Mouse (Mus musculus) hindbrain, embryonic 10.5 days (tissue): ENCODE results near the gene Gm10518. TPM values are rescaled to one million over a fixed set of nuclear protein-coding genes. Genes with fewer than 3 reads are reported as not detected.
A peak's percentile ranks its signal among the peaks of the same experiment; 100 is the strongest.

Source experiments
- DNase-seq: peaks from one replicate; pipeline ENCODE4 v3.0.0-alpha.2; 2017; ENCODE audit warnings: low spot score
- H3K27ac ChIP-seq: fragments of 300-500 bp; sonication (generic); 2 replicates; pipeline ENCODE4 v1.5.1; 2016; ENCODE audit warnings: mild to moderate bottlenecking, moderate library complexity
- H3K27me3 ChIP-seq: fragments of 300-500 bp; sonication (generic); 2 replicates; pipeline ENCODE4 v1.6.1; 2016; ENCODE audit warnings: mild to moderate bottlenecking; ENCODE audit not compliant: poor library complexity, insufficient read depth, severe bottlenecking
- H3K36me3 ChIP-seq: fragments of 300-500 bp; sonication (generic); 2 replicates; pipeline ENCODE4 v1.6.1; 2016; ENCODE audit warnings: mild to moderate bottlenecking, moderate library complexity
- H3K4me1 ChIP-seq: fragments of 300-500 bp; sonication (generic); replicated peaks from 2 replicates; pipeline ENCODE4 v1.6.1; 2016; ENCODE audit warnings: mild to moderate bottlenecking
- H3K4me3 ChIP-seq: fragments of 300-500 bp; sonication (generic); 2 replicates; pipeline ENCODE4 v1.5.1; 2016; ENCODE audit warnings: mild to moderate bottlenecking, moderate library complexity
- H3K9me3 ChIP-seq: fragments of 300-500 bp; sonication (generic); 2 replicates; pipeline ENCODE4 v1.6.1; 2016; ENCODE audit warnings: mild to moderate bottlenecking, moderate library complexity
- WGBS: fragments of 180-500 bp; shearing (Covaris S2); methylation state at CpG from one replicate; pipeline ENCODE4 v1.1.7; 2016; 5-methylcytosine and 5-hydroxymethylcytosine counted together
- polyA plus RNA-seq: library from polyadenylated mRNA; unstranded; fragments of >200 nt; fragmentation: Nextera tagmentation; extraction: Ambion mirVana; gene quantifications from 2 replicates; pipeline ENCODE4 v1.2.1, GENCODE M21; 2016

Gm10518 gene
- 0.15 and 0.18 TPM in 2 replicates for polyA plus RNA-seq

GRCm38 (mm10) chr1:179802610-179803512, at the start of gene Gm10518:
Gm10518 (plus strand) TSS chr1:179803376.
- Histone ChIP-seq H3K36me3 (peaks cover 25% of the 10 kb centered on the region), H3K27ac (peak within 1 kb of the TSS; percentile 97), H3K27me3 (no peaks in the 10 kb centered on the region), H3K4me1 (peaks cover 23% of the 10 kb centered on the region), H3K9me3 (no peaks in the 10 kb centered on the region), H3K4me3 (peak within 1 kb of the TSS; percentile 94)
- peak; percentile 64 for DNase-seq
- WGBS: under 1% methylated on average over 94 of the region's 94 CpGs

GRCm38 (mm10) chr1:179756477-179756876, 46.7 kb upstream of the Gm10518 start:
- peaks cover 100% of the 10 kb centered on the region for H3K36me3 ChIP-seq
- no peak overlapping the region for H3K4me3 ChIP-seq
- no peaks in the 10 kb centered on the region for H3K9me3 ChIP-seq
- H3K27ac ChIP-seq: no peak overlapping the region
- DNase-seq: no peak
- no peaks in the 10 kb centered on the region for H3K27me3 ChIP-seq
- H3K4me1 ChIP-seq: no peaks in the 10 kb centered on the region

GRCm38 (mm10) chr1:179760086-179760485, 43.1 kb upstream of the Gm10518 start:
- WGBS: 95% methylated on average over 5 of the region's 5 CpGs
- H3K27ac ChIP-seq: no peak overlapping the region

GRCm38 (mm10) chr1:179760553-179760952, 42.6 kb upstream of the Gm10518 start:
- Histone ChIP-seq H3K27me3 (no peaks in the 10 kb centered on the region), H3K36me3 (peaks cover 100% of the 10 kb centered on the region), H3K4me1 (no peaks in the 10 kb centered on the region), H3K9me3 (no peaks in the 10 kb centered on the region), H3K4me3 (no peak overlapping the region), H3K27ac (no peak overlapping the region)
- DNase-seq: no peak
- 93% methylated on average over 4 of the region's 4 CpGs for WGBS

More at GRCm38 (mm10) chr1:179760086-179760485, 43.1 kb upstream of the Gm10518 start:
- peaks cover 100% of the 10 kb centered on the region for H3K36me3 ChIP-seq
- H3K9me3 ChIP-seq: no peaks in the 10 kb centered on the region
- no peaks in the 10 kb centered on the region for H3K4me1 ChIP-seq
- H3K27me3 ChIP-seq: no peaks in the 10 kb centered on the region
- DNase-seq: no peak
- H3K4me3 ChIP-seq: no peak overlapping the region

GRCm38 (mm10) chr1:179776831-179777230, 26.3 kb upstream of the Gm10518 start:
- H3K27me3 ChIP-seq: no peaks in the 10 kb centered on the region
- 95% methylated on average over 8 of the region's 8 CpGs for WGBS
- no peak overlapping the region for H3K4me3 ChIP-seq
- H3K4me1 ChIP-seq: no peaks in the 10 kb centered on the region
- DNase-seq: no peak
- H3K9me3 ChIP-seq: no peaks in the 10 kb centered on the region
- no peak overlapping the region for H3K27ac ChIP-seq
- H3K36me3 ChIP-seq: peaks cover 100% of the 10 kb centered on the region

GRCm38 (mm10) chr1:179784098-179784497, 19.1 kb upstream of the Gm10518 start:
- 90% methylated on average over 4 of the region's 4 CpGs for WGBS
- no peak for DNase-seq
- H3K27ac ChIP-seq: no peak overlapping the region
- H3K27me3 ChIP-seq: no peaks in the 10 kb centered on the region
- H3K4me1 ChIP-seq: no peaks in the 10 kb centered on the region
- H3K36me3 ChIP-seq: peaks cover 99% of the 10 kb centered on the region
- no peak overlapping the region for H3K4me3 ChIP-seq
- no peaks in the 10 kb centered on the region for H3K9me3 ChIP-seq

GRCm38 (mm10) chr1:179785502-179785901, 17.7 kb upstream of the Gm10518 start:
- no peaks in the 10 kb centered on the region for H3K4me1 ChIP-seq
- no peaks in the 10 kb centered on the region for H3K27me3 ChIP-seq
- H3K36me3 ChIP-seq: peaks cover 99% of the 10 kb centered on the region
- H3K4me3 ChIP-seq: no peak overlapping the region
- WGBS: 89% methylated on average over 5 of the region's 5 CpGs
- no peak overlapping the region for H3K27ac ChIP-seq
- DNase-seq: no peak
- no peaks in the 10 kb centered on the region for H3K9me3 ChIP-seq

GRCm38 (mm10) chr1:179787281-179787680, 15.9 kb upstream of the Gm10518 start:
- 84% methylated on average over 4 of the region's 4 CpGs for WGBS
- Histone ChIP-seq H3K36me3 (peaks cover 99% of the 10 kb centered on the region), H3K4me1 (no peaks in the 10 kb centered on the region), H3K9me3 (no peaks in the 10 kb centered on the region), H3K4me3 (no peak overlapping the region), H3K27me3 (no peaks in the 10 kb centered on the region), H3K27ac (no peak overlapping the region)
- DNase-seq: no peak

- Histone ChIP-seq H3K9me3 (no peaks in the 10 kb centered on the region), H3K27ac (no peak overlapping the region), H3K4me1 (peaks cover 17% of the 10 kb centered on the region), H3K36me3 (peaks cover 66% of the 10 kb centered on the region), H3K27me3 (no peaks in the 10 kb centered on the region), H3K4me3 (no peak overlapping the region)
- no peak for DNase-seq
Observed at GRCm38 (mm10) chr1:179798794-179799193, 4.4 kb upstream of the Gm10518 start.

- Histone ChIP-seq H3K4me1 (peaks cover 23% of the 10 kb centered on the region), H3K9me3 (no peaks in the 10 kb centered on the region), H3K27ac (peak within 1 kb of the TSS; percentile 97), H3K36me3 (peaks cover 18% of the 10 kb centered on the region), H3K27me3 (no peaks in the 10 kb centered on the region), H3K4me3 (peak within 1 kb of the TSS; percentile 94)
- under 1% methylated on average over 56 of the region's 56 CpGs for WGBS
- peak; percentile 98 for DNase-seq
Observed at GRCm38 (mm10) chr1:179803513-179804139, 450 bp downstream of the Gm10518 start, which contains the start of gene Ahctf1. Ahctf1 (minus strand) TSS chr1:179803680.

GRCm38 (mm10) chr1:179804140-179804881, 1.1 kb downstream of the Gm10518 start:
- Histone ChIP-seq H3K27ac (peak overlapping the region; percentile 97), H3K4me3 (peak overlapping the region; percentile 94), H3K27me3 (no peaks in the 10 kb centered on the region), H3K9me3 (no peaks in the 10 kb centered on the region), H3K4me1 (peaks cover 23% of the 10 kb centered on the region), H3K36me3 (peaks cover 11% of the 10 kb centered on the region)
- WGBS: 41% methylated on average over 11 of the region's 11 CpGs
- DNase-seq: no peak

- no peaks in the 10 kb centered on the region for H3K9me3 ChIP-seq
- no peaks in the 10 kb centered on the region for H3K36me3 ChIP-seq
- H3K27ac ChIP-seq: no peak overlapping the region
- H3K4me3 ChIP-seq: no peak overlapping the region
- no peaks in the 10 kb centered on the region for H3K27me3 ChIP-seq
- peaks cover 23% of the 10 kb centered on the region for H3K4me1 ChIP-seq
- DNase-seq: no peak
- WGBS: 84% methylated on average over 5 of the region's 5 CpGs
Observed at GRCm38 (mm10) chr1:179805751-179806150, 2.6 kb downstream of the Gm10518 start.
